Mouse (Mus musculus) ovary, postnatal 10 days (tissue): ENCODE results near the gene Ptprt.

Experiments used
- DNase-seq: peaks from one replicate; pipeline ENCODE4 v3.0.0; 2022; ENCODE audit warnings: low spot score

Ptprt gene

DNA sequence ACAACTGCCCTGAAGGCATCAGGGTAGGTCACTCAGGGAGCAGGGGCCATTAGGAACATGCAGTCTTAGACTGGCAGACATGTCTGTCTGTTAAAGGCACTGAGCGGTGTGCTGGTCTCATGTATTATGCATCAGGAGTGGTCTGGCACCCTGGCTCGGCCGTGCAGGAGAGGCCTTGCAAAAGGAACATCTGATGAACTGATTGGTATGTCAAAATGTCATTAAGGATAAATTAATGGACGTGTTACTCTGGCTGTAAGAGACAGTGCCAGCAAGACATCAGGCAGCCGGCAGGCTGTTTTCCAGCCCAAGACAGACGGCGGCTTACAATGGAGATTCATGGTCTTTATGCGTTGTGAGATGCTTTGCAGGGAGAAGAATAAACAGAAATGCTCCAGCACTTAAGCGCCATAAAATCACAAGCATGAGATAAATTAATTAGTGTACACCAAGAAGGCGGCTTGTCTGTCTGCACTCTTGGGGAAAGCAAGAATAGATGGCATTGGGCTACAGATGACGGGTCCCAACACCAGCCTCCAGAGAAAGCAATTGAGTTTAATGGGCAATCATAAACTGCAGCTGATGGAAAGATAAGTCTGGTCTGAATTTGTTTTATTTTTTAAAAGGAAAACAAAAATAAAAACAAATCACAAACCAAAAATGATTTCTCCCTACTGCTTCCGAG lies 992.5 kb downstream of the Ptprt start:
- DNase-seq, result no peak

DNA sequence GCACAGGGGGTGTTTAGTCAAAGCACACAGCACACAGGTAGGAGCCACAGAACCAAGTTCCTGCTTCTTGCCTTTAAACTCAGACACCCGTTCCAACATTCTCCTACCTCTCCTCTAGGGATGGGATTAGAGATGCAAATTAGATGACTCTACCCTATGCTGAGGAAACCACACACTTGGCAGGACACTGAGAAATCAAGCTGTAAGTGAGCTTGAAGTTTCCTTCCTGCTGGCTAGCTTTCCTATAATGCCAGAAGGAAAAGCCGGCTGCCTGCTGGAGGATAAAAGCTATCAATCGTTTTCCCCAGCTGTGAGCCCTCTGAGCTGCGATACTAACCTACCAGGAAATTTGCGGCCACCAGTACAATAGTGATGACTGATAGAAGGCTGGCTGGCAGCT lies 999.0 kb downstream of the Ptprt start:
- DNase-seq, result no peak

DNA sequence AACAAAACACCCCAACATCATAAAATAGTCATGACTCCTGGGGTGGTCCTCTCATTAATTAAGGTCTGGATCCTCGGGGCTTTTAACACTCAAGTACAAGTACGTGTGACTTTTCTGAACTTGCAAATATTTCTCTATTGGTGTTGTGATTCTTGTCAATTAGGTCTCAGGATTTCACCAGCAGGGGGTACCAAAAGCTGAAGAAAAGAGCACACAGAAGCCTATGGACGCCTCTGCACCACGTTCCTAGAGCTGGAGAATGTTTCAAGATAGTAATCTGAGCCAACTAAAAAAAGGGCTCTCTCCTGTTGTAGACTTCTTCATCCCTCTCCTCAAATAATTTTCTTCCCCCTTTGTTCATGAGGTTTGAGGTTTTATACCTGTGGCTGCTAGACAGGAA lies 1000.1 kb downstream of the Ptprt start:
- no peak for DNase-seq

DNA sequence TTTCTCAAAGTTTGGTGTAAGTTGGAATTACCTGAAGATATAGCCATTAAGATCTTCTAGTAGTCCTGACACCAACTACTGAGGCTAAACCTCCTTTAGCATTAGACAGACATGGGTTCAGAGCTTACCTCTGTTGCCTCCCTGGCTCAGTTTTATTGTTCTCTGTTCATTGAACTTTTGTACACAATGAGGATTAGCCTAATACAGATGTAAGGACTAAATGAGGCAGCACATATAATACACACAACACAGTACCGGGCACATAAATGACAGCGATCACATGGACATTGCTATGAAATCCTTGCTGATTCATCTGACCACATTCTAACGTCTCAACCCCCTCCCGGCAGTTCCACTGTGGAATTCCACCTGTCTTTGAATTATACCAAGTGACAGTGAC lies 1003.9 kb downstream of the Ptprt start:
- DNase-seq, result no peak

DNA sequence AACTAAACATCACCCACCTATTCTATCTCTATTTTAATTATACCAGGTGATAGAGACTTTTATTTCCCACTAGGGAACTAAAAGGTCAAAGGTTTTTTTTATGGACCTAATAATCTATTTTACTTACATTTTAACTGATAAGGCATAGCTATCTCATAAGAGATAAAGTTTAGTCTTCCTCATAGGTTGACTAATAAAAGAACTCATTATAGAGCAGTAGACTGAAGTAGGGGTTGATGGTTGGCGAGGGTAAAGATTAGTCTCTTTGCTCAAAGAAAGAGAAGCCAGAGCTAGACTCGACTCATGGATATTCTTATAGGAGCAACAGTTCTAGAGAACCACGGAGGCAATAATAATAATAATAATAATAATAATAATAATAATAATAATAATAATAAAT lies 1004.3 kb downstream of the Ptprt start:
- no peak for DNase-seq

DNA sequence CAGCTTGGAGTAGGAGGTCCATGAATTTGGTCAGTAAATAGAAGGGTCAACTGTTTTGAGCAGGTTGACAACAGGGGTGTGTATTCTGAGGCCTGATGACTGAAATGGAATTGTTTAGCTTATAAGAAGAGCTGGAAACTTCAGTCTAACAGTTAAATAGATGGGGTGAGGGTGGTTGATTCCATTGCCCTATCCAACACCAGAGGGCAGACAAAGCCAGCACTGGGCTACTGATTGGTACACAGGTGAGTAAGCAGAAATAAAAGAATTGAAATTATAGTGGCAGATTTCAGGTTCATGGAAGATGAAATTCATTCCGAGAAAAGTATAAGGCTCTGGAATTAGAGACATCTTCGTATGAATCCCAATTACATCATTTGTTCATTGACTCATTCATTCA lies 1020.1 kb downstream of the Ptprt start:
- no peak for DNase-seq

DNA sequence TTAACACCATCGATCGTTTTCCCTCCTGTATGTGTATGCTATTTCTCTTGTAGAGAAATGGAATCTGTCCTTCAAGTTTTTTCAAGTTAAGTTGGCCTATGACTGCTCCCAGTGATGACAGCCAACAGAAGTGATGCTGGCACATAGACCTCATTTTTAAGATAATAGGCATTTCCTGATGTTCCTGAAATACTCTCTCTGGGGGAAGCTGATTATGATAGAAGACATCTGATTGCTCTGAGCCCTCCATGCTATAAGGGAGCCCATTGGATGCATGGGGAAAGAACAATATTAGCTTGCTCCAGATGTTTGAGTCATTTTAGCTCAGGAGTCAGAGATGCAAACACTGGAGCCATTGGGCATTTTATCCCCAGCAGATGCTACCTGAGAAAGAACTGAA lies 1026.9 kb downstream of the Ptprt start:
- no peak for DNase-seq

DNA sequence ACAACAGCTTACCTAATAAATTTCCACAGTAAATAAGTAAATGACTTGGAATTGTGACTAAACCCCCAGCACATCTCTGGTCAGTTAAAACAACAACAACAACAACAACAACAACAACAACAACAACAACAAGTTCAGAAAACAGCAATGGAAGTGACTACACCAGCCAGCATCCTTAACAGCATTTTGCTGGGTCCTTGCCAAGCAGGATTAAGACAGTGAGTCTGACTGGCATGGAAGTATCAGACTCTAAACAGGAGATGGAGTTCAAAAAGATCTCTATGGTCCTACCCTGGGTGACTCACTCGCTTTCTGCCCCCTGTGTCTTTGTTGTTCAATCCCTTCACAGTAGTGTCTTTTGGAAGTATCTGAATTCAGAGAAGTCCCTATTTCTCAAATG lies 1035.1 kb downstream of the Ptprt start:
- DNase-seq, result no peak

DNA sequence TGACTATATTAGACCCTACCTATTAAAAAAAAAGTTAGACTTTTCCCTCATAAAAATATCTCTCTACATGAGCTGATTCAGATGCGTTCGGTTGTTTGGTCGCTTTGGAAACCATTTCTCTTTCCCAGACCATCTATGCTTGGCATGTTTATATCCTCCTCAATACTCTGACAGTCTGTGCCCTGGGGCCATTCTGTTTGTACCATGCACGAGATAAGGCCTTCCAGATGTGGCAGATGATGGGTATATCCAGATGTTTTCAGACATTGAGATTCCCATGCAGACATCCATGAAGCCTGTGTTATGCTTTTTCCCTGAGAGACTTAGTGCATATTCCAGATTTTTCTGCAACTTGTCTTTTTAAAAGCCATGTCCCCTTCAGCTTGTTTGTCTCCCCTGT lies 1052.5 kb downstream of the Ptprt start:
- DNase-seq, result no peak

DNA sequence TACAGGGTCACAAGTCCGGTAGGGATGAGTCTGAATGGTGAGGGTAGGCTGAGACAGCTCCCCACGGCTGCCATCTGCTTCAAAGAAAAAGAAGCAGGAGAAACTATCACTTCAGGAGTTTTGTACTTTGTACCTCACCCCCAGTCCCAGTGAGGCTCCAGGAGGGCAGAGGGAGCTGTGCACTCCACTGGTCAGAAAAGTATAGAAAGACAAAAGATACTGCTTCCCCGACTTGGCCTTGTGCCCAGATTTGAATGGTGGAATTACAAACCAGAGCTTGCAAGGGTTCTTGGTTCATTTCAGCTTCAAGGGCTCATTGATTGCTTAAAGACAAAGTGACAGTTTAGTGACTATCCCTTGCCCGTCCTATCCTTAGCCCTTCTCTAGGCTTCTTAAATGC lies 1053.6 kb downstream of the Ptprt start:
- no peak for DNase-seq

DNA sequence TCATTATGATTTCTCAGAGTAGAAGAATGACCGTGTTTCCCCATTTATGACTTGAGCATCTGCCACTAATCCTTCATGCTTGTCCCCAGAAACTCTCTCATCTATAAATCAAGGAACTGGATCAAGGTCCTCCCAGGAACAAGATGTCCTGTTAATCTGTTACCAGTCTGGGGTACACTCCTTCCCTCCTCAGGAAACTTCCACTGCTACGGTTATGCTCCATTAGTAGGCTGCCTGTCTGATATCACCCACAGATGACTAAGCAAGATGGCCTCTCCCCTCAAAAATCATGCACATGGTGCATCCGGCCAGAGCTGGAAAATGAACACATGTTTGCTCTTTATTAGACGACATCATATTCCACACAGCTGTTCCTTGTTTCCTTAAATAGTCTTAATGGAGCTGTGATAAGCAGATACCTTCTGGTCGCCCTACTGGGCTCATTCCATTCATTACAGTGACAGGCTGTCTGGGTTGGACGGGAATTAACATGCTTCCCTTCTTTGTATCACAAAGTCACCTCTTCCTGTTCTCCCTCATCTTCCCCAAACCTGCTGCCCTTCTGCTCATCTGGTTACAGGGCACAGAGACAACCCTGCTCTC lies 1060.6 kb downstream of the Ptprt start:
- no peak for DNase-seq

DNA sequence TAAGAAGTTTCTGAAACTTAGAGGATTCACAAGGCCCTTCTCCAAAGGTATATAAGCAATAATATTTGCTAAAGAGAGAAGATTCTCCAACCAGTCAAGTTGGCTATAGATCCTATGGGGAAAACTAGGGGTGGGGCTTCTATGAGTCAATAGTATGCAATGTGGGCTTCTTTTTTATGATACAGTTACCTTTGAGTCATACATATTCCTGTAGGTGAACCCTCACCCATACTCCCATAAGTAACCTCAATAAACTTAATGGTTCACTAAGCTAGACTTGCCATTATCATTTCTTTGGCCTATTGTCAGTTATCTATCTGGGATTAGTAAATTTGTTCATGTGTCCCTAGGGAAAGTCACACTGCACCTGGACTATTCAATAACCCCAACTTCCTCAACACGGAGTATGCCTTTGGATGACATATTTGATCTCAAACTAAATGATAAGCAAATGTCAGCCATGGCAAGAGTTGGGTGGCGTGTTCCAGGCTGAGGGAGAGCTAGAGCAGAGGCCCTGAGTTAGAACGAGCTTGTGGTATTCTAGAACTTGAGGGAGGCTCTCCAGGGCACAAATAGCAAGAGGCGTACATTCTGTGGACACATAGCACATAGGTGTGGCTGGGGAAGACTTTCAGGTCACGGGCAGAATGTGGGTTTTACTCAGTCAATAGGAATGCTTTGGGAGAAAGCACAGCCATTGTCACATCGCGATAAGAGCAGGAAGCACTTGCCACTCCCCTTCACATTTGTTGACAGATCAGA lies 1067.4 kb downstream of the Ptprt start:
- no peak for DNase-seq

DNA sequence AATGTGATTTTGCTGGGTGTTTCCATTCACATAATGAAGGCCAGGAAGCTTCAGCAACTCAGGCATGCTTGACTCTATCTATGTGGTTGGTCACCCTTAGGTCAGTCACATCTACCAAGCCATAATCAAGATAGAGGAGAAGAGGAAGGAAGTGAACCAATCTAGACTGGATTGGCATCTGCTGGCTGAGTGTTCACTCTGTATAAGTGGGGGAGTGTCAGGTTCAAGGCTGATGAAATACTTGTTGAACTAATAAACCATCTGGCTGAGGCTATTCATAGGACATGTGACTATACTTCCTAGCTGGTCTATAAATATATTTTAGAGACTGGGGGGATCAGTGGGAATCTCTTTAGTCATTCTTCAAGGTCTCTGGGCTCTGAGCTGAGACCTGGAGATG lies 1086.5 kb downstream of the Ptprt start:
- DNase-seq, result no peak

DNA sequence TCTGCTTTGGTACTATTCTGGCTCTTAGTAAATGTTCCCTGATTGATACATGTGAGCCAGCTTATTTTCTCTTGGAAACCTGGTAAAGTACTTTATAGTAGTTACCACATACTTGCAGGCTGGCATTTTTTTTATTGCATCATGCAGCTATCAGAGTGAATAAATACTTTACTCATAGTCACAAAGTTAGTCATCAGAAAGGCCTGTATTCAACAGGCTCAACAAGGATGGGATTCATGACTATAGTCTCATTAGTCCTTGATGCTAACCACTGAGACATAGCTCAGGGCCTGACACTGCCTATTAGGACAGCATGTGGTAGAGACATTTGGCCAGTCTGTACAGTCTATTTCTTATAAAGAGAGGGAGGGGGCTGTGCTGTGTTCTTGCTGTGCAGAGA lies 1088.7 kb downstream of the Ptprt start:
- no peak for DNase-seq

DNA sequence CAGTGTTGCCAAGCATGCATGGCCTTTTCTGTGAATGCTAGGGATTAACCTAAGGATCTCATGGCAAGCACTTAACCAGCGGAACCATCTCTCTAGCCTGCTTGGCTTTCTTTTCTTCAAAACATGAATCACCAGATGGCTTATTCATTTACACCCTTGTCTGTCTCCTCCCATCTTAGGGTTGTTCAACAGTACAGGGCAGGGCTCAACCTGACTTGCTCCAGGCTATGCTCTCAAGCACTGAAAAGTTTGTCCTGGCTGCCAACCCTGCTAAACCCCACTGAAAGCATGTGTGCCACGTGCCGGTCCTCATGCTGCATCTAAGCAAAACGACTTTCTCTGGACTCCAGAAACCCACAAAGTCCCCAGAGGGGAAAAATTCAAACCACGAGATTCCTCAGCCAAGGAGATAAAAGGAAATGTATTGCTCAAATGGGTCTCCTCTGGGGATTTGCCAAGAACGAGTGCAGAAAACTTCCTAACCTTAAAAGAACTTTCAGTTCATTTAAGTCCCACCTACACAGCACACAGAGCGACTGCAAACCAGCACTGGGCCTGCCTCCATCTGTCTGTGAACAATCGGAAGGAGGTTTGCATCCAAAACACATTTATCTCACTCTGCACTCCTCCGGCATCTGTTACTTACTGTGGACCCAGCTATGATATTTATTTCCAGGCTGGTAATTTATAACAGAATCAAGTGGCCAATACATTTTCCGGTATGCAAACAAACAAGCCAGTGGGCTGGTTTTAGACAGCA lies 1090.5 kb downstream of the Ptprt start:
- DNase-seq, result no peak

DNA sequence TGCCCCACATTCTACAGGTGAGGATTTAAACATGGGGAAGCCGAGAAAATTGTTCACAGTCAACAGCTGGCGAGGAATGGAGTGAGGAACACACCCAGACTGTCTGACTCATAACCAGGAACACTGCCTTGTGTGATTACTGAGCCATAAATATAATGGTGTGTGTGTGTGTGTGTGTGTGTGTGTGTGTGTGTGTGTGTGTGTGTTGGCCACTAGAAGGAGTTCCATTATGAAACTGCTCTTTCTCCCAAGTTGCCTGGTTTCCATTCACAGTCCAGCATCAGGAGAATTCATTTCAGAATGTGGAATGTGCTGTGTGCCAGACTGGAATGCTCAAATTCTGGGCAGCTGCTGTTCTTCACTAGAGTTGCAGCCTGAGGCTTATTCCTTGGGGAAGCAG lies 1099.4 kb downstream of the Ptprt start:
- DNase-seq, result no peak

DNA sequence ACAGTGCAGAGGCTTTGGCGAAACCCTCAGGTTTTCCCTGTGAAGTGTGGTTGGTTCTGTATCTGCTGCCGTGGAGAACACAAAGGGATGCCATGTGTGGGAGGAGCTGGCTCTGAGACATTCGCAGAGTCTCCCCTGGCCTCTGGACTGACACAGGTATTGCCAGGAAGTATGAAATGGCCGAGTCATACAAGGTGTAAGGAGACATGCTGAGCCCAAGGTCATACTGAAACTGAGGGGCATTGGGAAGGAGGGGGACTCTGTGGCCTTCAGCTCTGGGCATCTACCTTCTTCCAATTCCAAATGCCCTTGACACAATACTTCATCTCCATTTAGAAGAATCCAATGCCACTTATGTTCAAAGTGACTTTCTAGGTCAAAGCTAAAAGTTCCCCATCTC lies 1103.1 kb downstream of the Ptprt start:
- DNase-seq, result no peak

DNA sequence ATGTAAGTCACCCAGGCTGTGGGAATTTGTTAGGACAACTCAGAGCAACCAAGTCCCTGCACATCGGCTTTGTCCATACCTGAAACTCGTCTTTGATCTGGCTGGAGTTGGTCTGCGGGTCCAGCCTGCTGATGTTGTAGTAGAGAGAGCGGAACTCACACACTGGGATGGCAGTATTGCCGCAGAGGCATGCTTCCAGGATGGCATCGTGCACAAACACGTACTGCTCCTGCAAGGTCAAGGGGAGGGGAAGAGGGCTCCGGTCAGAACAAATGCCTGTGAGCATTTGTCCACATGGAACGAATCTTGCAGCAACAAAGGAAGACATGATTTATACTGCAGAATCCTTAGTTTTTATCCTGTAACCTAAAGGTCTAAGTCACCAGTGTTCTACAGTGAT lies 1107.3 kb downstream of the Ptprt start:
- no peak for DNase-seq

DNA sequence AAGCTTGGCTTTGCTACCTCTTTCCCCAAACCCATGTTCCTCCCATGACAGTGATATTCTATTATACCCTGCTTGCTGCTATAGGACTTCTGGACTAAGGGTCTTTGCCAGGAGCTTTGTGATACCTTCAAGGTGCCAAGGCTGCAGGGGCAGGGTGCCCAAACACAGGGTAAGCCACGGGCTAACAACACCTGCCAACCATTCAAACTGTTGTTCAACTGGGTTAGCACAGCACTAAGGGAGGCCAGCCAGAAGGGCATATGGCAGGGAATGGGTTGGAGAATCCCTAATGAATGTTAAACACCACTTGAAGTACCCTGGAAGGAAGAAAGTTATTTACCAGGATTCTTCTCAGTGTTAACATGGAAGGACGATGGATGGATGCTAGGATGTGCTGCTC lies 1108.9 kb downstream of the Ptprt start:
- no peak for DNase-seq

DNA sequence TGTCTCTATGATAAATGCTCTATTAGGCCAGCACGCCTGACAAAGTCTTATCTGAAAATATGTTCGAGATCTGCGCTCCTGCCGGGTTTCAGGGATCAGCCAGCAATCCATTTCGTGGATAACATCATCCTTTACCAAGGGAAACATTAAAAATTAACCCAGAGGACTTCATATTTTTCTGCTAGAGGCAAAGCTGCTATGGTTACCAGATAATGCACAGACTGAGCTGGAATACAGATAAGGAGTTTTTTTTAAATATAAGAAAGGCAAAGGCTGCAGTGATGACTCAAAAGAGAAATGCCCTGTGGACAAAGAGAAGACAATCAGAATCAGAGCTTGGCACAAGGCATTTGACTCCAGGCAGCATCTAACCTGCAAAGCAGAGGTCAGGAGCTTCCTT lies 1111.4 kb downstream of the Ptprt start:
- no peak for DNase-seq

DNA sequence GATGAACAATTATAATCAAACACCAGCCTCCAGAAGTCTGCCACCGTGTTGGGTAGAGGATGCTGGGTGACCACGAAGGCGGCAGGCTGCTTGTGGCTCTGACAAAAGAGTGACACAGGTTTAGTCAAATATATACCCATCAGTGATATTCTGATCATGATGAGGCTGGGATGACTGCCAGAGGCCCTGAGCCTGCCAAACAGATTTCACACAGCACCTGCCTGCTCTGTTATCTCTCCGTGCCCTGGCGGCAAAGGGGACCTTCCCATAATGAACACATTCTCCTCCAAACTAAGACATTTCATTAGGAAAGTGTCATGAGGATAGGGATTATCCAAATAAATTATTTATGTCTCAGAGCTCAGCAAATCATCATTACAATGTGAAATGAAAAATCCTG lies 1113.6 kb downstream of the Ptprt start:
- no peak for DNase-seq

DNA sequence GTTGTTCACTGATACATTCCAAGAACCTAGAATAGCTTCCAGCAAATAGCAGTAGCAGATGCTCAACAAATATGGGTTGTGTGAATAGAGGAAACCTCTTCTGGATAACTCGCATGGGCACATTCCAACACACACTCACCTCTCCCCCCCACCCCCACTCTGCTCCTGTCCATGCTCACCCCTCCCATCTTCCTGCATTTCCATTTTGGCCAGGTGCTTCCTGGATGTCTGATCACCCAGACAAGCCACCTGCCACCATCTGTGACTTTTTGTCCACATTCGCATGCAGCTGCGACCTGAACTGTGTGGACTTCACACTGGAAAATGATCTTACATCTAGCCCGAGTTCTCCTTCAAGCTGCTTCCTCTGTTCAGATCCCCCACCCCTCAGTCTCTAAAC lies 1115.5 kb downstream of the Ptprt start:
- DNase-seq, result no peak

DNA sequence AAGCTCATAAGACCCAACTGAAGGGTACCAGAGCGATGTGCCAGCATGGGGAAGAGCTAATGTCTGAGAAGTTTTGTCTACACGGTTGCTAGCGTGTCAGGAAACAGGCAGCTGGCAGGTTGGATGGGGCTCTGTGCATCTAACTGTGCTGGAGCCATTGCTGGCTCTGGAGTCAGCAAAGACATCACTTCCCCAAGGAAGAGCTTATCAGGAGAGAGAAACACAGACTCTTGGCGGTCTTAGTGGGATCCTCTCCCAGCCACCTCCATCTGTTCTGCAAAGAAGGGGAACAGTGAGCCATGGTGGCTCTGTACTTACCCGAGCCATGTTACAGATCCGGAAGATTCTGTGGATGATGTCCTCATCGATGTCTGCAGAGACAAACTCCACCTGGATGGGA lies 1126.8 kb downstream of the Ptprt start:
- DNase-seq, result no peak
